Mouse (Mus musculus): ENCODE measurements around the gene Tchhl1.

- no peak for TF ChIP-seq CTCF (IDR thresholded peaks at IDR 0.05; ENCODE audit: low read depth)
- TF ChIP-seq EP300 (optimal IDR thresholded peaks at IDR 0.05) = no peak
Observed at GRCm38 (mm10) chr3:93445165-93445705, 23.3 kb upstream of the Tchhl1 start.

Measured in stomach, postnatal 0 days (tissue).